Mouse (Mus musculus) G1E-ER4 (cell line): ENCODE measurements around the gene Olfr54. TPM values are rescaled to one million over a fixed set of nuclear protein-coding genes. Genes with fewer than 3 reads are reported as not detected.
"Not testable (repeated sequence)": the region's sequence is repeated elsewhere in the genome, so short reads cannot be mapped to it uniquely, and the experiment has no call there.

ENCODE experiments used
- GATA1 ChIP-seq: IDR thresholded peaks from one replicate; pipeline ENCODE4 v1.8.0; 2012; ENCODE audit warnings: low read length, inconsistent platforms
- polyA plus RNA-seq: library from polyadenylated mRNA; stranded (reverse); fragments of >175 nt; gene quantifications from 2 replicates; pipeline ENCODE4 v1.2.3, GENCODE M21; 2012

Olfr54 gene
- polyA plus RNA-seq: not detected in 2 replicates

GRCm38 (mm10) chr11:51013936-51014335 is at the start of gene Olfr54:
Olfr54 (plus strand) TSS chr11:51014236.
- no peak for TF ChIP-seq GATA1

DNA sequence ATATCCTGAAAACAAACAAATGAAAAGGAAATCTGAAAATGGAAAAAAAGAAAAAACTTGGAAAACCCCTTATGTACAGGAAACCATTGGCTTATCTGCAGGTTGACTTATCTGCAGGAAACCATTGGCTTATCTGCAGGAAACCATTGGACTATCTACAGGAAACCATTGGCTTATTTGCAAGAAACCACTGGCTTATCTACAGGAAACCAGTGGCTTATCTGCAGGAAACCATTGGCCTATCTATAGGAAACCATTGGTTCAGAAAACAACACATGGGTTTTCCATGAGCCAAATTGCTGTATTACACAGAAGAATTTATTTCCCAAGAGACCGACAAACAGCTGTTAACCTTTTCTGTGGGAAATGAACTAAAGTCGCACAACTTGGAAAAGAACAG is 49.1 kb upstream of the Olfr54 start:
- TF ChIP-seq GATA1: no peak

- TF ChIP-seq GATA1: no peak
These were observed 47.8 kb upstream of the Olfr54 start, which contains the start of gene Olfr1378 for GRCm38 (mm10) chr11:50966230-50966629. Olfr1378 (plus strand) TSS chr11:50966530.

DNA sequence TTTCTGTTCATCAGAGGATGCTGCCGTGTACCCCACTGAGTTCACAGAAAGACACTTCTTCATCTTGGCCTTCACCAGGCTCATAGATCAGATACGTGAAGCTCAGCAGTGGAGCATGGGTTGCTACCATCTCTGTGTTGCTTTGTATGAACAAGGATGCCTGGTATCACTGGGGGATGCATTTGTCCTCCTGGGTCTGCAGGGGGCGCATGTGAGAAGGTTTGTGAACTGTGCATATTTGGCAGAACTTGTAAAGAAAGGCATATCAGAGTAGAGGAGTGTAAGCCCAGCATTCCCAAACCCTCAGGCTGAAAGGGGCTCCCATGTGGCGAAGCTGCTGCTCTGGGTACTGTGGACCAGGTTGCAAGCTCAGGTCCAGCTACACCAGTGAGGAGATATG is 36.8 kb upstream of the Olfr54 start:
- TF ChIP-seq GATA1: no peak

DNA sequence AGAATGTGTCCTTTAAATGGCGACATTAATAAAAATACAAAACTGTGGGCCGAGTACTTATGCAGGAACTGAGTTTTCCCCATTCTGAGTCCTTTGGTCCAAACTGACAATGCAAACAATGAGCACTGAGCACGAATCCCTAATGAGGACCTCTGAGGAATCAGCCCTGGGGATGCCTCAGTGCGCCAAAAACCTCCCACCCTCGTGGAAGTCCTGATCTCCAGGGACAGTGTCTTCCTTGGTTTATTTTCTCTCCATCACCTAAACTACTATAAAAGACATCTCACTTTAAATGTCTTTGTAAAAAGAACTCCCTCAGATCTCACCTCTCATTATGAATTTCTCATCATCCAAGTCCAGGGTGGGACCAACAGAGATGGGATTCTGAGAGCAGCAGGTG is 32.4 kb upstream of the Olfr54 start, which contains the start of gene Olfr1377:
Gene Olfr1377 (plus strand): TSS at position 301 of the 400 bp plus-strand sequence.
- TF ChIP-seq GATA1: no peak

- no peak for TF ChIP-seq GATA1
These were observed 10.7 kb upstream of the Olfr54 start, which contains the start of gene Olfr51 for GRCm38 (mm10) chr11:51003296-51003695. Olfr51 (plus strand) TSS chr11:51003596.

DNA sequence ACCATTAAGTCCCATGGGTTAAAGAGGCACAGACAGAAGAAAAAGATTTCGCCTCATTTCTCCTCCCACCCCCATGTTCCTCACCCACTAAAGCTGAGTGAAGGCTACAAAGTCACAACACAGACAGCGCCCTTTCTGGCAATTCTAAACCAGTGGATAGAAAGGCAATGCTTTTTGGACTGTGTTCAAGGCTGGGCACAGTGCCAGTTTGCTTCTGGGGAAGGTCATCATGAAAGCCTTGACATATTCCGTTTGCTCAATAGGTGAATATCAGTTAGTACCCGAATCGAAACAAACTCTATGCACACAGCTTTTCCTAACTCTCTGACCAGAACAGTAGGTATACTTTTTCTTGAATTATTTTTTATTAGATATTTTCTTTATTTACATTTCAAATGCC is 2.2 kb upstream of the Olfr54 start:
- TF ChIP-seq GATA1: no peak

- TF ChIP-seq GATA1: no peak
These were observed 2.3 kb downstream of the Olfr54 start for GRCm38 (mm10) chr11:51016341-51016740.

DNA sequence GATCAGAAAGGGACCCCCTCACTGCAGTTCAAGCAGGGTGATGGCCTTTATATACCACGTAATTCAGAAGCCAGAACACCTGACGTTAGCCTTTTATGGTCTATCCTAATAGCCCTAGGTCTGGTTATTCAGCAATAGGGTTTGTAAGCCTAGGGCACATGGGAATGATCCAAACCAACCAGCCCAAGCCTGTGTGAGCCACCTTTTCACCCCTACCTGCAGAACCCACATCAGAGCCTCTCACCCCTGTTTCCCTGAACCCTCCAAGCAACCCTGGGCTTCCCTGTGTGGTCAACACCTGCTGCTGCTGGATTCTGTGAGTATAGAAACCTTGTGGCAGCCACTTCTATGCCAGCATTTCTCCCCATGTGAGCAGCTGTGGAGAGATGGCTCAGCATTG is 16.2 kb downstream of the Olfr54 start:
- TF ChIP-seq GATA1: no peak

DNA sequence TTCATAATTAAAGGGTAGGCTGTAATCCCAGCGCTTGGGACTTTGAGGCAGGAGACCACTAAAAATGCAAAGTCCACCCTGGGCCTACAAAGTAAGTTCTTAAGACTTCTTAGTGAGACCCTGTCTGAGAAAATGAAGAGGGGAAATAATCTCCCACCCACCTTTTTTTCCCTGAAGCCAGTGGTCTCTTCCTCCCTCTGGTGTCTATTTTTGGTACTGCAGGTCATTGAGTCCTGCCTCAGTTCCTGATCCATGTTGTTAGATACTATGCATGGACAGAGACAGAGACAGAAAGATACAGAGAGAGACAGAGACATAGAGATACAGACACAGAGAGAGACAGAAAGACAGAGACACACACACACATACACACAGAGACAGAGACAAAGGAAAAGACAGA is 18.8 kb downstream of the Olfr54 start:
- TF ChIP-seq GATA1: no peak

DNA sequence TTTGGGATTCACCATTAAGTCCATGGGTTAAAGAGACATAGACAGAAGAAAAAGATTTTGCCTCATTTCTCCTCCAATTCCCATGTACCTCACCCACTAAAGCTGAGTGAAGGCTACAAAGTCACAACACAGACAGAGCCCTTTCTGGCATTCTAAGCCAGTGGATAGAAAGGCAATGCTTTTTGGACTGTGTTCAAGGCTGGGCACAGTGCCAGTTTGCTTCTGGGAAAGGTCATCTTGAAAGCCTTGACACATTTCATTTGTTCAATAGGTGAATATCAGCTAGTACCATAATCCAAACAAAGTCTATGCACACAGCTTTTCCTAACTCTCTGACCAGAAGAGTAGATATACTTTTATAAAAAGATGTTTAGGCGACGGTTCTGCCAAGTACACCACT is 21.9 kb downstream of the Olfr54 start:
- no peak for TF ChIP-seq GATA1

DNA sequence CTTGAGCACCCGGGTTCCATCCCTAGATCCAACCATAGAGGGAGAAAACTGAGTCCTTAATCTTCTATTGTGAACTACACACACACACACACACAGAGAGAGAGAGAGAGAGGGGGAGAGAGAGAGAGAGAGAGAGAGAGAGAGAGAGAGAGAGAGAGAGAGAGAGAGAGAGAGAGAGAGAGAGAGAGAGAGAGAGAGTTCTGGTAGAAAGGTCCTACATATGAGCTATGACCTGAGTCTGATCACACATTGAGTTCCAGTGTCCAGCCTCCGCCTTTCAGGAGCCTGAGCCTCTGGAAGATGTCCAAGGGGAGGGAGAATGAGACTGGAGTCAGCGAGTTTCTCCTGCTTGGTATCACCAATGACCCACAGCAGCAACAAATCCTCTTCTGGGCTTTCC is 33.8 kb downstream of the Olfr54 start, which contains the start of gene Olfr1375:
Gene Olfr1375 (plus strand): TSS at position 301 of the 400 bp plus-strand sequence.
- not testable (repeated sequence) for TF ChIP-seq GATA1

DNA sequence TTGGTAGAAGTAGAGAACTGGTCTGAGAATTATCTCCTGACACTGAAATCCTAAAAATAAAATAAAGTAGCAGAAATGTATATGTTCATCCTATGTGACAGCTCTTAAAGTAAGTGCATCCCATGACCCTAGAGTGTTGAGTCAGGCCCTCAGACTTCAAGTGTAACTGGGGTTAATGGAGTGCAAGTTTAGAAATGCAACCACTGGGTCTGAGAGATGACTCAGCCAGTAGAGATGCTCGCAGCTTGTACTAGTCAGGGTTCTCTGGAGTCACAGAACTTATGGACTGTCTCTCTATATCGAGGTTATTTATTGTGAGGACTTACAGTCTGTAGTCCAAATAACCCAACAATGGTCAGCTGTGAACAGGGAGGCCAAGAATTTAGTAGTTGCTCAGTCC is 37.6 kb downstream of the Olfr54 start:
- no peak for TF ChIP-seq GATA1

GRCm38 (mm10) chr11:51053230-51053629 is 39.2 kb downstream of the Olfr54 start:
- no peak for TF ChIP-seq GATA1

- no peak for TF ChIP-seq GATA1
These were observed 45.1 kb downstream of the Olfr54 start, which contains the start of gene Zfp354a for GRCm38 (mm10) chr11:51059151-51059571. Zfp354a (plus strand) TSS chr11:51059257.

DNA sequence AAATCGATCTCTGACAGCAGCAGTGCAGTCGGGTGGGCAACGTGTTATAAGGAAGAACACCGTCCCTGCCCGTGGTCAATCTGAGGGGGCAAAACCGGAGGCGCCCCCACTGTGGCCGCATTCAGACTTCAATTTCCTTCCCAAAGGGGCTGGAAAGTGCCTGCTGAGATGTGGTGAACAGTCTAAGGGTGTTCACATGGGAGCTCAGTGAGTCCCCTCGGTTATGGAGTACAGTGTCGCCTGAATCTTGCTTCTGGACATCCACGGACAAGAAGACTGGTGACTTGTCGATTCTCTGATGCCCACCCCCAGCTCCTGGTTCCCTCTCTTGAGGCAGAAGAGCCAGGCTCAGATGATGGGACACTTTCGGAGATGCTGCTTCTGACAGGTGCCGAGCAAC is 45.6 kb downstream of the Olfr54 start:
- TF ChIP-seq GATA1: no peak

DNA sequence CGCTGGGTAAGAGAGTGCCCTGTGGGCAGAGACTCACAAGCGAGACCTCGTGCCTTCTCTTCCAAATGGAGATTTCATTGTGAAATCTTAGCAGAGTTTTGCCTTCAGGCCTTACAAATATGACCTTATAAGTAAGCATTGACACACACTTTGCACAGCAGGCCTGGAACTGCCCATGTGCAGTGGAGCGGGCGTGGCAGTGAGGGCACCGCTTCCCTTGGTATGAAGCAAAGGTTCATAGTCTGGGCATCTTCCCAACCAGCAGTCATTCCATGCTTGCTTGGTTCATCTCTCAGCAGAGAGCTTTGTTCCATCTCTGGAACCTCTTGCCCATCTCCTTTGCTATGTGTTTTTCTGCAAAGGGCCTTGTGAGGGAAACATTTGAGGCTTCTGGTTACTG is 46.9 kb downstream of the Olfr54 start:
- TF ChIP-seq GATA1: no peak

DNA sequence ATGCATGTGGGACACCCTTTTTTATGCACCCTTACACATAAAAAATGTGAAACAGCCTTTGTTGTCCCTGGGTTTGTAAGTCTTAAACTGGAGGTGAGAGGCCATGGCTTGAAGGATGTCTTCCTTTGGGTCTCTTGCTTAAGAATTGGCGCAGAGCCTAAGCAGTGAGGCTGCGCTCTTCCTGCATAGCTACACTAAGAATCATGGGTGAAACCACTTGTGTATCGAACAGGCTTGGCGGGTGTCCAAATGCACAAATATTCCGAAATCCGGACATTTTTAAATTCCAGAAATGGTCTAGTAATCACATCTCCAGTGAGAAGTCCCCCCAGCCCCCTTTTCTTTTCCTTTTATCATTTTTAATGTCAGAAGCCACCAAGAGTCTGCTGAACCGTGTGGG is 49.2 kb downstream of the Olfr54 start:
- no peak for TF ChIP-seq GATA1

GRCm38 (mm10) chr11:51063841-51064240 is 49.8 kb downstream of the Olfr54 start:
- TF ChIP-seq GATA1: no peak

Other genes with a start within 250 kb of the Olfr54 start
- not detected in 2 replicates for gene Zfp354c, start 186.5 kb upstream of the Olfr54 start, polyA plus RNA-seq
- gene Zfp879, start 172.7 kb upstream of the Olfr54 start, polyA plus RNA-seq: not detected in 2 replicates
- gene Grm6, start 163.6 kb upstream of the Olfr54 start, polyA plus RNA-seq: not detected in 2 replicates
- not detected in 2 replicates for gene Zfp454, start 126.6 kb upstream of the Olfr54 start, polyA plus RNA-seq
- gene Zfp2, start 98.1 kb upstream of the Olfr54 start, polyA plus RNA-seq: not detected in 2 replicates
- not detected in 2 replicates for gene Zfp354b, start 82.6 kb upstream of the Olfr54 start, polyA plus RNA-seq
- not detected in 2 replicates for gene 4933414I15Rik, start 70.5 kb upstream of the Olfr54 start, polyA plus RNA-seq
- not detected in 2 replicates for gene Prop1, start 60.5 kb upstream of the Olfr54 start, polyA plus RNA-seq
- not detected in 2 replicates for gene Olfr1378, start 47.7 kb upstream of the Olfr54 start, polyA plus RNA-seq
- not detected in 2 replicates for gene Olfr1377, start 32.3 kb upstream of the Olfr54 start, polyA plus RNA-seq
- gene Olfr51, start 10.6 kb upstream of the Olfr54 start, polyA plus RNA-seq: not detected in 2 replicates
- gene Olfr1375, start 33.9 kb downstream of the Olfr54 start, polyA plus RNA-seq: not detected in 2 replicates
- not detected in 2 replicates for gene Zfp354a, start 45.0 kb downstream of the Olfr54 start, polyA plus RNA-seq
- gene Gm12569, start 206.2 kb downstream of the Olfr54 start, polyA plus RNA-seq: 0.19 TPM in 1 of 2 replicates, not detected in the other
- gene Clk4, start 247.5 kb downstream of the Olfr54 start, polyA plus RNA-seq: 1.3 and 1.6 TPM in 2 replicates
- gene BC049762, start 248.8 kb downstream of the Olfr54 start, polyA plus RNA-seq: not detected in 2 replicates